Mouse (Mus musculus): ENCODE data around the gene Gm11549.

GRCm38 (mm10) chr3:36478776-36479175, 42.8 kb downstream of the Gm11549 start:
- TF ChIP-seq TAL1 (IDR thresholded peaks at IDR 0.05; ENCODE audit: low read length) (no peak), GATA1 (IDR thresholded peaks at IDR 0.05; ENCODE audit: low read length) (no peak)
